Mouse (Mus musculus) embryonic fibroblast, embryonic 13.5 days (primary cell): Measurements from ENCODE around the gene Vps25. TPM values are rescaled to one million over a fixed set of nuclear protein-coding genes. Genes with fewer than 3 reads are reported as not detected.

Experiments
- H3K27ac ChIP-seq: 2 replicates; pipeline ENCODE4 v1.5.1; 2012; ENCODE audit warnings: low read length, control low read depth, inconsistent platforms; ENCODE audit not compliant: insufficient read depth
- H3K4me1 ChIP-seq: 2 replicates; pipeline ENCODE4 v1.6.1; 2011; ENCODE audit warnings: low read length; ENCODE audit not compliant: control insufficient read depth, insufficient read depth
- H3K4me3 ChIP-seq: 2 replicates; pipeline ENCODE4 v1.5.1; 2011; ENCODE audit warnings: mild to moderate bottlenecking, control low read depth, low read length; ENCODE audit not compliant: insufficient read depth
- CTCF ChIP-seq: IDR thresholded peaks from 2 replicates; pipeline ENCODE4 v1.5.1; 2011; ENCODE audit warnings: mild to moderate bottlenecking, control low read depth, low read length, moderate library complexity, borderline replicate concordance; ENCODE audit not compliant: insufficient read depth
- POLR2A ChIP-seq: IDR thresholded peaks from 2 replicates; pipeline ENCODE4 v1.6.1; 2011; ENCODE audit warnings: low read depth, mild to moderate bottlenecking, control low read depth, low read length, moderate library complexity
- polyA plus RNA-seq: library from polyadenylated mRNA; stranded (reverse); fragments of >200 nt; gene quantifications from 2 replicates; pipeline ENCODE4 v1.2.4, GENCODE M21; 2011; ENCODE audit warnings: low read depth; ENCODE audit not compliant: missing spikeins, insufficient read length

Gene Vps25
- polyA plus RNA-seq: 99.4 and 135 TPM in 2 replicates

- Histone ChIP-seq H3K4me3 (peak within 1 kb of the TSS; percentile 79), H3K4me1 (peaks cover 3% of the 10 kb centered on the region; the same call in 1 of the 2 replicates), H3K27ac (peak within 1 kb of the TSS; percentile 94)
- TF ChIP-seq CTCF (no peak), POLR2A (peak; percentile 88)
Observed at GRCm38 (mm10) chr11:101253613-101254389, at the start of gene Vps25. TSS of gene Vps25 (plus strand) at chr11:101253707.

DNA sequence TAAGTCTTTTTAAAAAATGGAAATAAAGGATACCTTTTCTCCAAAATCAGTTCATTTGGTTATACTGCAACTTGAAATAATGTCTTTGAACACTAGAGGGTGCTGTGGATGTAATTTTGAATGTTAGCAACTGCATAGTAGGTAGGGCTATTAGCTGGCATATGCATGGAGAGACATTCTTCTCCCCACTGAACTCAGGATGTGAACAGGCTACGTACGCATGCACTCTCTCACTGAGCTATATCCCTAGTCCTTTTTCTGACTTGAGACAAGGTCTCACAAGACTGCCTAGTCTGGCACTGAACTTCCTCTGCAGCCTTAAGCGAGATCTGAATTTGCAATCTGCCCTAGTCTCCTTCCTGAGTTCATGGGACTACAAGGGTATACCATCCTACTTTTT lies 41.5 kb upstream of the Vps25 start:
- Histone ChIP-seq H3K27ac (no peak overlapping the region), H3K4me1 (no peaks in the 10 kb centered on the region), H3K4me3 (no peak overlapping the region)
- TF ChIP-seq POLR2A (no peak), CTCF (no peak)

- Histone ChIP-seq H3K27ac (no peak overlapping the region), H3K4me3 (no peak overlapping the region), H3K4me1 (no peaks in the 10 kb centered on the region)
- TF ChIP-seq CTCF (no peak), POLR2A (no peak)
Observed at GRCm38 (mm10) chr11:101216936-101217335, 36.6 kb upstream of the Vps25 start.

- H3K4me3 ChIP-seq: no peak overlapping the region
- TF ChIP-seq CTCF (no peak), POLR2A (no peak)
- no peaks in the 10 kb centered on the region for H3K4me1 ChIP-seq
- no peak overlapping the region for H3K27ac ChIP-seq
Observed at GRCm38 (mm10) chr11:101218436-101219055, 35.0 kb upstream of the Vps25 start.

DNA sequence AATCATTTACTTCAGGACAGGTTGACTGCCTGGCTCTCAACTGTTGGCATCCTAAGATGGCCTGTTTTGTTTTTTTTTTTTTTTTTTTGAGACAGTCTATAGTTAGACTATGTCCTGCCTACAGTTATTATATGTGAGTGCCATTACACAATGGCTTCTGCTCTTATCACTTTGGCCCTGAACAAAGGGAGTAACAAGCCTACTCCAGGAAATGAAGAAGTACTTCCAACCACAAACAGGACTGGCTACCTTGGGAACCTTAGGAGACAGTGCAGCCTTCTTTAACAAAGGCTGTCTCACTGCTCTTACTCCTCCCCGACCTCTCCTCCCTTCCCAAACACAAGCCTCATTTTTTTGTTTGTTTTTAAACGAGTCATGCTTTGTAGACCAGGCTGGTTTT lies 32.7 kb upstream of the Vps25 start:
- TF ChIP-seq CTCF (no peak), POLR2A (no peak)

DNA sequence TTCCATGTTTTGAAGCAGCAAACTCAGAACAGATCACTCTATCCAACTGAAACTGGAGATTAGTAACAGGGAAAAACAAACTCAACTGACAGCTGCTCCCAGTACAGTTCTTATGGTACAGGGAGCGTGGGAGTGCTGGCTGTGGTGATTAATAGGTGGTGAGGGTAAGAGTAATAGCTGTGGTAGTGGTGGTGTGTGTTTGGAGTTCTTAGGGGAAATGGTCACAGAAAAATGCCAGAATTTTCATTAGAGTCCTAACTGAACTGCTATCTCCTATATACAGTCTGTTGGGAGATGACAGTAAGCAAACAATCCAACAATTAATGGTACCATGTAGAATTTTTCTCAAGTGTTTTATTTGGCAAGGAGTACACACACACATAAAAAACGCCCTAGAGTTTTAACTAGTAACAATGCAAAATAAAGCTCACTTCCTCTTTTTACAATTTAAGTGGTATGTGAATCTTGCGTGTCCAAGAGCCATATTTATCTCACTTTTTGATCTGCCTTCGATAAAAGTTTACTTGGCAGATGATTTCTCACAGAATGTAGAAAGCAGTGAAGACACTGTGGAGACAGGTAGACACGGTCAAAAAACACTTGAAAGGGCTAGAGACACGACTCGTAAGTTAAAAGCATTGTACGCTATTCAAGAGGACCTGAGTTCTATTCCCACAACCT lies 32.1 kb upstream of the Vps25 start:
- no peak for TF ChIP-seq POLR2A
- TF ChIP-seq CTCF: no peak
- Histone ChIP-seq H3K4me3 (no peak overlapping the region), H3K4me1 (no peaks in the 10 kb centered on the region; the same call in 1 of the 2 replicates), H3K27ac (no peak overlapping the region)

More for the DNA sequence above, 32.7 kb upstream of the Vps25 start:
- H3K4me1 ChIP-seq: no peaks in the 10 kb centered on the region; the same call in 1 of the 2 replicates
- H3K4me3 ChIP-seq: no peak overlapping the region
- no peak overlapping the region; the same call in 1 of the 2 replicates for H3K27ac ChIP-seq

GRCm38 (mm10) chr11:101224337-101224736 lies 29.2 kb upstream of the Vps25 start:
- no peak for TF ChIP-seq CTCF
- Histone ChIP-seq H3K4me1 (no peaks in the 10 kb centered on the region; the same call in 1 of the 2 replicates), H3K4me3 (no peak overlapping the region), H3K27ac (no peak overlapping the region)

- Histone ChIP-seq H3K27ac (no peak overlapping the region), H3K4me3 (peak overlapping the region; percentile 49), H3K4me1 (no peaks in the 10 kb centered on the region; the same call in 1 of the 2 replicates)
- TF ChIP-seq CTCF: no peak
- no peak for TF ChIP-seq POLR2A
Observed at GRCm38 (mm10) chr11:101225331-101226064, 28.0 kb upstream of the Vps25 start.

DNA sequence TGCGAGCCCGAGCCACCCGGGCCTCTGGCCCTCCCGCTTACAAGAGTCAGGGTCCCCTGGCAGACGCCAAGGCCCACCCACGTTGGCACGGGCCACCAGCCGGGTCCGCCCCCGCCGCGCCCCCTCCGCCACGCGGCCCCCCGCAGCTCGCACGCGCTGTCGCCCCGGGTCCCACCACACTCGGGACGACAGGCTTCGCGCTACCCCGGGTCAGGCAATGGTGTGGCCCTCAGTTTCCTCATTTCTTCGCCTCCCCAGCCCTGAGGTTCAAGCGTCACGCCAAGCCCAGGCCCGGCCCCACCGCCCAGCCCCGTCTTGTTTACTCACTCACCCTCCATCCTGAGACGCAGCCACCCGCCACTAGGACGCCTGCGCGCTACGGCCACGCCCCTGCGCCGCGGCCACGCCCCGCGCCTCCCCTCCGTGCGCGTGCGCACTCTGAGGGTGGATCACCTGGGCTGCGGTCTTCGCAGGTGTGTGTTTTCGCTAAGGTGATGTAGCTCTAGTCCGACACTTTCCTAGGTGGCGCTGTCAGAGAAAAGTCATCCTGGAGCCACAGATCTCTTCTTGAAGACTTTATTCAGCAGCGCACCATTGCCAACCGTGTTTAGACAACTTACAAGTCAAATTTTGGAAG lies 27.3 kb upstream of the Vps25 start, which contains the start of gene Ezh1:
Gene Ezh1, minus strand, starts transcription at position 399 of the 637 bp plus-strand sequence.
- H3K4me3 ChIP-seq: peak within 1 kb of the TSS; percentile 49
- no peak within 1 kb of the TSS for H3K27ac ChIP-seq
- H3K4me1 ChIP-seq: peaks cover 2% of the 10 kb centered on the region; the same call in 1 of the 2 replicates
- peak; percentile 75 for TF ChIP-seq POLR2A
- no peak for TF ChIP-seq CTCF
